Mouse (Mus musculus) heart, postnatal 0 days (tissue): ENCODE measurements around the gene Stx1b. TPM values are rescaled to one million over a fixed set of nuclear protein-coding genes. Genes with fewer than 3 reads are reported as not detected.
A peak's percentile ranks its signal among the peaks of the same experiment; 100 is the strongest.

Experiments
- ATAC-seq: fragments of 200-750 bp; cut with Nextera tagmentation; 2 replicates; pipeline ENCODE4 v1.8.0; 2017; ENCODE audit warnings: low read depth, moderate number of reproducible peaks, moderate library complexity; ENCODE audit not compliant: insufficient read depth
- DNase-seq: peaks from one replicate; pipeline ENCODE4 v3.0.0-alpha.2; 2016; ENCODE audit warnings: low spot score
- H3K27ac ChIP-seq: fragments of 300-500 bp; sonication (generic); 2 replicates; pipeline ENCODE4 v1.5.1; 2014; ENCODE audit warnings: low read depth, mild to moderate bottlenecking
- H3K27me3 ChIP-seq: fragments of 300-500 bp; sonication (generic); 2 replicates; pipeline ENCODE4 v1.6.1; 2014; ENCODE audit warnings: low read length, mixed read lengths; ENCODE audit not compliant: control insufficient read depth, insufficient read depth
- H3K36me3 ChIP-seq: fragments of 300-500 bp; sonication (generic); replicated peaks from 2 replicates; pipeline ENCODE4 v1.6.1; 2014; ENCODE audit warnings: low read length, mixed read lengths; ENCODE audit not compliant: control insufficient read depth, insufficient read depth
- H3K4me1 ChIP-seq: fragments of 300-500 bp; sonication (generic); 2 replicates; pipeline ENCODE4 v1.6.1; 2014; ENCODE audit warnings: antibody characterized with exemption; ENCODE audit not compliant: control insufficient read depth, insufficient read depth
- H3K4me2 ChIP-seq: fragments of 300-500 bp; sonication (generic); 2 replicates; pipeline ENCODE4 v1.6.1; 2014; ENCODE audit warnings: low read depth, mild to moderate bottlenecking, low read length, moderate library complexity
- H3K4me3 ChIP-seq: fragments of 300-500 bp; sonication (generic); 2 replicates; pipeline ENCODE4 v1.5.1; 2014; ENCODE audit warnings: low read depth, low read length
- H3K9ac ChIP-seq: fragments of 300-500 bp; sonication (generic); replicated peaks from 2 replicates; pipeline ENCODE4 v1.6.1; 2014; ENCODE audit warnings: low read depth, low read length, mixed read lengths
- H3K9me3 ChIP-seq: fragments of 300-500 bp; sonication (generic); replicated peaks from 2 replicates; pipeline ENCODE4 v1.6.1; 2016; ENCODE audit warnings: low read length; ENCODE audit not compliant: control insufficient read depth
- CTCF ChIP-seq: IDR thresholded peaks from 2 replicates; pipeline ENCODE4 v1.5.1; 2016; ENCODE audit warnings: antibody characterized with exemption, control low read depth, low read depth
- EP300 ChIP-seq: IDR thresholded peaks from 2 replicates; pipeline ENCODE4 v1.6.1; 2016; ENCODE audit warnings: antibody characterized with exemption, low read depth
- WGBS: fragments of 180-500 bp; shearing (Covaris S2); extraction: QIAGEN DNeasy Blood & Tissue Kit; methylation state at CpG from one replicate; pipeline ENCODE4 v1.1.7; 2014; 5-methylcytosine and 5-hydroxymethylcytosine counted together
- polyA plus RNA-seq: library from polyadenylated mRNA; unstranded; fragments of >200 nt; fragmentation: Nextera tagmentation; extraction: Ambion mirVana; gene quantifications from 2 replicates; pipeline ENCODE4 v1.2.1, GENCODE M21; 2015
- total RNA-seq: library from RNA; depleted of rRNA; stranded (reverse); fragments of >200 nt; gene quantifications from 2 replicates; pipeline ENCODE4 v1.2.3, GENCODE M21; 2014; ENCODE audit warnings: low replicate concordance

The Stx1b gene
- total and polyA plus RNA-seq, 2 experiments from 2014 or later = 0.15 to 0.51 TPM

GRCm38 (mm10) chr7:127773664-127774384 lies 50.5 kb downstream of the Stx1b start:
- WGBS = 30% methylated on average over 9 of the region's 9 CpGs
- ATAC-seq = no peak
- Histone ChIP-seq H3K9me3 (no peaks in the 10 kb centered on the region), H3K4me1 (peaks cover 15% of the 10 kb centered on the region), H3K27ac (no peak overlapping the region), H3K9ac (no peak overlapping the region), H3K4me3 (no peak overlapping the region), H3K4me2 (no peak overlapping the region), H3K27me3 (no peaks in the 10 kb centered on the region), H3K36me3 (peaks cover 2% of the 10 kb centered on the region; the same call in 1 of the 2 replicates)
- peak; percentile 68 for DNase-seq
- peak; percentile 68 for TF ChIP-seq CTCF
- no peak for TF ChIP-seq EP300

GRCm38 (mm10) chr7:127772557-127772956 lies 51.8 kb downstream of the Stx1b start:
- Histone ChIP-seq H3K4me1 (peaks cover 15% of the 10 kb centered on the region), H3K4me3 (no peak overlapping the region), H3K36me3 (peaks cover 5% of the 10 kb centered on the region; the same call in 1 of the 2 replicates), H3K27me3 (no peaks in the 10 kb centered on the region), H3K27ac (no peak overlapping the region), H3K9ac (no peak overlapping the region), H3K4me2 (no peak overlapping the region), H3K9me3 (no peaks in the 10 kb centered on the region)
- ATAC-seq (no peak), DNase-seq (no peak)
- 95% methylated on average over 1 of the region's 1 CpGs for WGBS
- TF ChIP-seq CTCF (no peak), EP300 (no peak)

GRCm38 (mm10) chr7:127772080-127772479 lies 52.3 kb downstream of the Stx1b start:
- 54% methylated on average over 3 of the region's 3 CpGs for WGBS
- no peak for DNase-seq

GRCm38 (mm10) chr7:127771262-127771661 lies 53.1 kb downstream of the Stx1b start:
- no peaks in the 10 kb centered on the region for H3K9me3 ChIP-seq
- 69% methylated on average over 5 of the region's 5 CpGs for WGBS
- H3K4me1 ChIP-seq = peaks cover 15% of the 10 kb centered on the region
- H3K27me3 ChIP-seq = no peaks in the 10 kb centered on the region
- no peak overlapping the region for H3K9ac ChIP-seq
- no peak for ATAC-seq
- DNase-seq = no peak
- peaks cover 6% of the 10 kb centered on the region; the same call in 1 of the 2 replicates for H3K36me3 ChIP-seq
- H3K27ac ChIP-seq = peak overlapping the region; percentile 85; the same call in 1 of the 2 replicates
- H3K4me3 ChIP-seq = no peak overlapping the region
- no peak for TF ChIP-seq CTCF
- no peak for TF ChIP-seq EP300
- peak overlapping the region; percentile 82; the same call in 1 of the 2 replicates for H3K4me2 ChIP-seq

More at GRCm38 (mm10) chr7:127772080-127772479, 52.3 kb downstream of the Stx1b start:
- no peak overlapping the region for H3K4me3 ChIP-seq
- H3K27me3 ChIP-seq = no peaks in the 10 kb centered on the region
- ATAC-seq = no peak
- H3K9me3 ChIP-seq = no peaks in the 10 kb centered on the region
- H3K4me2 ChIP-seq = no peak overlapping the region
- TF ChIP-seq CTCF = no peak
- no peak for TF ChIP-seq EP300
- H3K4me1 ChIP-seq = peaks cover 15% of the 10 kb centered on the region
- no peak overlapping the region for H3K27ac ChIP-seq
- peaks cover 6% of the 10 kb centered on the region; the same call in 1 of the 2 replicates for H3K36me3 ChIP-seq
- no peak overlapping the region for H3K9ac ChIP-seq

GRCm38 (mm10) chr7:127770039-127770905 lies 54.1 kb downstream of the Stx1b start:
- no peaks in the 10 kb centered on the region for H3K9me3 ChIP-seq
- no peak for DNase-seq
- 4% methylated on average over 27 of the region's 27 CpGs for WGBS
- ATAC-seq = peak; percentile 10; the same call in 1 of the 2 replicates
- peaks cover 12% of the 10 kb centered on the region for H3K4me1 ChIP-seq
- H3K27me3 ChIP-seq = no peaks in the 10 kb centered on the region
- TF ChIP-seq CTCF (no peak), EP300 (no peak)
- peak overlapping the region; percentile 82 for H3K4me2 ChIP-seq
- peak overlapping the region; percentile 86 for H3K9ac ChIP-seq
- peak overlapping the region; percentile 69 for H3K4me3 ChIP-seq
- peak overlapping the region; percentile 85 for H3K27ac ChIP-seq
- H3K36me3 ChIP-seq = peaks cover 16% of the 10 kb centered on the region
